Mouse (Mus musculus): ENCODE measurements around the gene Hscb. TPM values are rescaled to one million over a fixed set of nuclear protein-coding genes. Genes with fewer than 3 reads are reported as not detected.

The Hscb gene
- polyA plus RNA-seq, 1 experiment from 2014 or later, result 16.9 TPM

- H3K4me3 ChIP-seq, result no peak overlapping the region
- 91% methylated on average over 3 of the region's 3 CpGs for WGBS
- peaks cover 16% of the 10 kb centered on the region for H3K4me1 ChIP-seq
- H3K9ac ChIP-seq, result no peak overlapping the region
- H3K9me3 ChIP-seq (replicated peaks), result no peaks in the 10 kb centered on the region
- peaks cover 96% of the 10 kb centered on the region for H3K36me3 ChIP-seq (ENCODE audit: poor library complexity, severe bottlenecking)
- ATAC-seq, result no peak
- no peak overlapping the region for H3K27ac ChIP-seq
- no peaks in the 10 kb centered on the region for H3K27me3 ChIP-seq
- no peak overlapping the region for H3K4me2 ChIP-seq
Observed at GRCm38 (mm10) chr5:110801036-110801624, 38.4 kb downstream of the Hscb start.

DNA sequence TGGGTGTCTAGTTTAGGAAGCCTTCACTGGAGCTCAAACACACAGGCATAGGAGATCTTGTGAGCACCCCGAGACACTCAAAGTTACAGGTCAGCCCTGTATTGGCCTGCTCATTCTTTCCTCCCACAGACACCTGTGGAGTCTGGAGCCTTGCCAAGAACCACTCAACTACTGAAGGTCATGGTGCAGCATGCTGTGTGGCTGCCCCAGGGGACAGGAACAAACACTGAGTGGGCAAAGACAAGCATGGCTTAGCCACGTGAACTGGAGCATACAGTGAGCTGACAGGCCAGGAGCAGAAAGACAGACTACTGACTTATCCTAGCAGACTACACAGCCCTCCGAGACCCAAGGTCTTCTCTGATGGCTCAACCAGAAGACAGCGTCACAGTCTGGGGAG lies 41.9 kb downstream of the Hscb start:
- no peak overlapping the region for H3K9ac ChIP-seq
- no peak overlapping the region for H3K4me3 ChIP-seq
- ATAC-seq, result no peak
- H3K4me1 ChIP-seq, result no peaks in the 10 kb centered on the region
- H3K27ac ChIP-seq, result no peak overlapping the region
- peaks cover 99% of the 10 kb centered on the region for H3K36me3 ChIP-seq (ENCODE audit: poor library complexity, severe bottlenecking)
- no peak overlapping the region for H3K4me2 ChIP-seq
- 68% methylated on average over 4 of the region's 4 CpGs for WGBS
- no peaks in the 10 kb centered on the region for H3K9me3 ChIP-seq (replicated peaks)
- no peaks in the 10 kb centered on the region for H3K27me3 ChIP-seq

GRCm38 (mm10) chr5:110794363-110794762 lies 45.2 kb downstream of the Hscb start:
- no peaks in the 10 kb centered on the region for H3K4me1 ChIP-seq
- no peak overlapping the region for H3K4me3 ChIP-seq
- no peak overlapping the region for H3K27ac ChIP-seq
- ATAC-seq, result no peak
- no peak overlapping the region for H3K9ac ChIP-seq
- peaks cover 100% of the 10 kb centered on the region for H3K36me3 ChIP-seq (ENCODE audit: poor library complexity, severe bottlenecking)
- no peak overlapping the region for H3K4me2 ChIP-seq
- no peaks in the 10 kb centered on the region for H3K27me3 ChIP-seq
- WGBS, result 93% methylated on average over 7 of the region's 7 CpGs
- H3K9me3 ChIP-seq (replicated peaks), result no peaks in the 10 kb centered on the region

- Histone ChIP-seq H3K4me1 (no peaks in the 10 kb centered on the region), H3K9me3 (replicated peaks) (no peaks in the 10 kb centered on the region), H3K36me3 (ENCODE audit: poor library complexity, severe bottlenecking) (peaks cover 93% of the 10 kb centered on the region), H3K27me3 (no peaks in the 10 kb centered on the region), H3K9ac (no peak overlapping the region), H3K27ac (no peak overlapping the region), H3K4me2 (no peak overlapping the region), H3K4me3 (no peak overlapping the region)
- WGBS, result 68% methylated on average over 5 of the region's 5 CpGs
- peak; percentile 37; the same call in 1 of the 2 replicates for ATAC-seq
Observed at GRCm38 (mm10) chr5:110788684-110789083, 50.9 kb downstream of the Hscb start.

DNA sequence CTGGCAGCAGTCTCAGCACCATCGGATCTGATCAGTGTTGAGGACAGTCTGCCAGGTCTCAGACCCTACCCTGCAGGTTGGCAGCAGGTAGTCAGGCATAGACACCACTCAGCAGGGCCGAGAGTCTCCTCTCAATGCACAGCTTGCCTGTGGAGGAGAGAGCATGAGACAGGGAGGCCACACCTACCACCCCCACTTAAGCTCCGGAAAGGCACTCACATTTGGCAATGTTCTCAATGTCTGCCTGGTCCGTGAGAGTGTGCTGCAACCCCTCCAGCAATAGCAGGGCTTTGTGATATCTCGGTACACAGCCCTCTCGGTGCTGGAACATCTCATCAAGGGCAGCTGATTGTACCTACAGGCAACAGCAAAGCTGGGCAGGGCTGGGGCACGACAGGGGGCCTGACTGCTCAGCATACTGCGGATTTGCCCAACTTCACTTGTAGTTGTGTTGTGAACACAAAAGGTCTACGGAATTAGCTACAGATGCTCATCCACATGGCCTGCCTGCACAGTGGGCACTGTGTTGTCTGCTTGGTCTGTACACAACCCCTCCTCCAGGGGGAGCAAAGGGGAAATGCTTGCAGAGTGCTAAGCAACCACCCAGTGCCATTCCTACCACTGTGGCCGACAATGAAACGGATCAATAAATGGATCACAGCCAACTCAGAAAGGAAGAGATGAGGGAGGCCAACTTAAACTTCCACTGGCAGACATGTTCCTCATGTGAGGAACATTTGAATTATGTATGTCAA lies 53.3 kb downstream of the Hscb start:
- no peak overlapping the region for H3K27ac ChIP-seq
- no peak overlapping the region for H3K4me2 ChIP-seq
- 89% methylated on average over 11 of the region's 11 CpGs for WGBS
- H3K4me1 ChIP-seq, result no peaks in the 10 kb centered on the region
- no peak for ATAC-seq
- H3K36me3 ChIP-seq (ENCODE audit: poor library complexity, severe bottlenecking), result peaks cover 69% of the 10 kb centered on the region
- H3K9ac ChIP-seq, result no peak overlapping the region
- H3K27me3 ChIP-seq, result no peaks in the 10 kb centered on the region
- H3K4me3 ChIP-seq, result no peak overlapping the region
- H3K9me3 ChIP-seq (replicated peaks), result no peaks in the 10 kb centered on the region

DNA sequence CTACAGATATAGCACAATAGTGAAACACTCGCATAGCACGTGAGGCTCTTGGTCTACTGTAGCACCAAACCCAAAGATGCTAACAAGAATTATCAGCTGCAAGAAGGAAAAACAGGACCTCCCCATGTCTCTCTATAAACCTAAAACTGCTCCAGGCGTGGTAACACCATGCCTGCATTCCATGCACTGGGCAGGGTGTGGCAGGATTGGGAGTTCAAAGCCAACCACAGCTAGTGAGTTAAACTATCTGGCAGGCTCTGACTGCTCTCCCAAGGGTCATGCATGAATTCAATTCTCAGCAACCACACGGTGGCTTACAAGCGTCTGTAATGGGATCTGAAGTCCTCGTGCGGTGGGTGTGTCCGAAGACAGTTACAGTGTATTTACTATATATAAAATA lies 56.4 kb downstream of the Hscb start:
- no peak overlapping the region for H3K27ac ChIP-seq
- no peak overlapping the region for H3K9ac ChIP-seq
- H3K4me1 ChIP-seq, result peaks cover 23% of the 10 kb centered on the region
- 80% methylated on average over 8 of the region's 8 CpGs for WGBS
- peaks cover 41% of the 10 kb centered on the region for H3K36me3 ChIP-seq (ENCODE audit: poor library complexity, severe bottlenecking)
- ATAC-seq, result no peak
- H3K9me3 ChIP-seq (replicated peaks), result no peaks in the 10 kb centered on the region
- no peak overlapping the region for H3K4me3 ChIP-seq
- no peaks in the 10 kb centered on the region for H3K27me3 ChIP-seq
- H3K4me2 ChIP-seq, result no peak overlapping the region

- Histone ChIP-seq H3K27me3 (no peaks in the 10 kb centered on the region), H3K4me2 (no peak overlapping the region), H3K4me3 (no peak overlapping the region), H3K27ac (no peak overlapping the region), H3K9ac (no peak overlapping the region), H3K9me3 (replicated peaks) (no peaks in the 10 kb centered on the region), H3K36me3 (ENCODE audit: poor library complexity, severe bottlenecking) (peaks cover 40% of the 10 kb centered on the region), H3K4me1 (peaks cover 23% of the 10 kb centered on the region)
- 86% methylated on average over 7 of the region's 7 CpGs for WGBS
- no peak for ATAC-seq
Observed at GRCm38 (mm10) chr5:110781529-110782238, 57.9 kb downstream of the Hscb start.

- Histone ChIP-seq H3K4me3 (peak overlapping the region; percentile 76), H3K27me3 (no peaks in the 10 kb centered on the region), H3K9me3 (replicated peaks) (no peaks in the 10 kb centered on the region), H3K4me2 (peak overlapping the region; percentile 98), H3K4me1 (peaks cover 23% of the 10 kb centered on the region), H3K36me3 (ENCODE audit: poor library complexity, severe bottlenecking) (peaks cover 40% of the 10 kb centered on the region), H3K9ac (peak overlapping the region; percentile 85), H3K27ac (no peak overlapping the region; the same call in 1 of the 2 replicates)
- peak; percentile 67; the same call in 1 of the 2 replicates for ATAC-seq
- 54% methylated on average over 10 of the region's 10 CpGs for WGBS
Observed at GRCm38 (mm10) chr5:110780761-110781528, 58.6 kb downstream of the Hscb start.

DNA sequence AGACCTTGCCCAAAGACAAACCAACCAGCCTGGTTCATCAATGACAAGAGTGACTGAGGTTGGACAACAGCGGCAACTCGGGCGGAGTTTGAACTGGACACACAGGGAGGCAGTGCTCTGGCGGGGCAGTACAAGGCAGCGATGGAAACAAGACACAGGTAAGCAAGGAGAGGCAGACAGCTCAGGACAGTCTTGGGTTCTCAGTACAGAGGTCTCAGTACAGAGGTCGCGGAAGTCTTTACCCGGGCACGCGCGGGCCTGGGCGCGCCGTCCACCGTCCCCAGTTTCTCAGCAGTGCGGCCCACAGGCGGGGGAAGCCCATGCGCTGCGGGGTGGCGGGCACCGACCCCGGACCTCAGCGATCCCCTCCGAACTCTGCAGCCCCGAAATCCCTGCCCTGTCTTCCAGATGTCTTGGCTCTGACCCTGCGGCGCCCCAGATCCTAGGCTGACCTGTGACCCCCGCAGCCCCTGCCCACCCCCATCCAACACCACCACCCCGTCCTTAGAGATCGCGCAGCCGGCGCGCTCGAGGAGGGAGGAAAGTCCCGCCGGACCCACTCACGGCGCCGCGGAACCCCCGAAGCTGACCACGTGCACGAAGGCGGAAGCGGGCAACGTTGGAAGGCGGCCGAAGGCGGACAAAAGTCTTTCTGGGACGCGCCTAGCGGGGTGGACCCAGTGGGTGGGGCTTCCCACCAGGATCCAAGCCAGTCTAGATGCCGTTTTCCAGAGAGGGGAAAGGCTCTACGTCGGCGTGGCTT lies 59.4 kb downstream of the Hscb start, which contains the start of gene Pus1:
Gene Pus1 (minus strand): TSS at position 662 of the 763 bp plus-strand sequence.
- H3K4me2 ChIP-seq, result peak within 1 kb of the TSS; percentile 98
- no peaks in the 10 kb centered on the region for H3K9me3 ChIP-seq (replicated peaks)
- peaks cover 41% of the 10 kb centered on the region for H3K36me3 ChIP-seq (ENCODE audit: poor library complexity, severe bottlenecking)
- H3K27ac ChIP-seq, result no peak within 1 kb of the TSS; the same call in 1 of the 2 replicates
- peaks cover 23% of the 10 kb centered on the region for H3K4me1 ChIP-seq
- H3K9ac ChIP-seq, result peak within 1 kb of the TSS; percentile 85
- peak within 1 kb of the TSS; percentile 76 for H3K4me3 ChIP-seq
- peak; percentile 84 for ATAC-seq
- under 1% methylated on average over 57 of the region's 57 CpGs for WGBS
- H3K27me3 ChIP-seq, result no peaks in the 10 kb centered on the region

- Histone ChIP-seq H3K36me3 (ENCODE audit: poor library complexity, severe bottlenecking) (peaks cover 43% of the 10 kb centered on the region), H3K4me2 (peak overlapping the region; percentile 98), H3K4me1 (peaks cover 23% of the 10 kb centered on the region), H3K4me3 (peak overlapping the region; percentile 76), H3K9ac (peak overlapping the region; percentile 85), H3K27me3 (no peaks in the 10 kb centered on the region), H3K27ac (no peak overlapping the region), H3K9me3 (replicated peaks) (no peaks in the 10 kb centered on the region)
- WGBS, result 21% methylated on average over 15 of the region's 15 CpGs
- no peak for ATAC-seq
Observed at GRCm38 (mm10) chr5:110779276-110779997, 60.1 kb downstream of the Hscb start.

Data from forebrain, embryonic 13.5 days (tissue).